Mouse (Mus musculus) spleen, adult 2 months (tissue): ENCODE results near the gene Zmynd8.

ENCODE experiments used
- CTCF ChIP-seq: fragments of 200-500 bp; IDR thresholded peaks from 2 replicates; pipeline ENCODE4 v1.5.1; 2011; ENCODE audit warnings: mild to moderate bottlenecking, inconsistent platforms; ENCODE audit not compliant: insufficient read depth, insufficient read length, insufficient replicate concordance; ENCODE audit errors: extremely low read depth
- POLR2A ChIP-seq: fragments of 200-500 bp; IDR thresholded peaks from 2 replicates; pipeline ENCODE4 v1.6.1; 2011; ENCODE audit warnings: low read depth, low read length, inconsistent platforms

DNA sequence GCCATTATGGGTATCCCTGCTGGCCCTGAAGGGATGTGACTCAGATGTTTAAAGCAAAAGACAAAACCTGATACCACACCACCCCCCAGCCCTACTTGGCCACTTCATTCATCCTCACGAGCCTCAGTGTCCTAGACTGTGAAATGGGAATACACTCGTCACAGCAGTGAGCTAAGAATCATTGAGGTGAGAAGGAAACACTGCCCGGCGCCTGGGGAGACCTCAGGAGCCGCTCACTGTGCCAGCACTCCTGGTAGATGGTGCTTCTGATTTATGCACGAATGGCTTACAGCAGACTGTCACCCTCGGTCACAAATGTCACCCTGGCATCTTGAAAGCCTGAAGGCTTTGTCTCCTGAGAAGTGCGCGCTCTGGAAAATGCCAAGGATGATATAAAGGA, 31.3 kb downstream of the Zmynd8 start:
- no peak for TF ChIP-seq CTCF
- TF ChIP-seq POLR2A: no peak
